Mouse (Mus musculus): Measurements from ENCODE around the gene Trp63. TPM values are rescaled to one million over a fixed set of nuclear protein-coding genes. Genes with fewer than 3 reads are reported as not detected.

The Trp63 gene
- polyA plus RNA-seq, 1 experiment from 2014 or later: 25.2 TPM

DNA sequence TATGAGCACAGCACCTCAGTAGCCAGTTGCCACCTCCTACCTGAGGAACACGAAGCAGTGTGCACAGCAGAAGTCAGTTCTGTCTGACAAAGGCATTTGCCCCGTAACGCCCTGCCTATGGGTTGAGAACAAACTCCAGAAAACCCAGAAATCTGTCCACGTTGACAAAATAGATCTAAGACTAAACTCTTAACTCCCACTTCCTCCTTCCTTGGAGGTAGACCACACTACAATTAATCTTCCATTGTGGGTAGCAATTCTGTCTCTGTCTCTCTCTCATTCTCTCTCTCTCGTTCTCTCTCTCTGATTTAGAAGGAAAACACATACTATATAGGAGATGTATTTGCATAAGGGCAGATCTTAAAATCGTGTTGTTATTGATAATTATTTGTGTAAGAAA, 159.4 kb downstream of the Trp63 start:
- Histone ChIP-seq H3K4me1 (no peaks in the 10 kb centered on the region), H3K36me3 (no peaks in the 10 kb centered on the region), H3K4me3 (no peak overlapping the region), H3K4me2 (replicated peaks) (no peak overlapping the region), H3K9ac (no peak overlapping the region), H3K27me3 (no peaks in the 10 kb centered on the region), H3K9me3 (no peaks in the 10 kb centered on the region), H3K27ac (0 out of 2 replicates have a peak overlapping the region, but pooled peaks have one; percentile 3)
- no peak for ATAC-seq (ENCODE audit: insufficient number of reproducible peaks, insufficient read depth, low FRiP score, low TSS enrichment)
- WGBS: 81% methylated on average over 6 of the region's 6 CpGs

DNA sequence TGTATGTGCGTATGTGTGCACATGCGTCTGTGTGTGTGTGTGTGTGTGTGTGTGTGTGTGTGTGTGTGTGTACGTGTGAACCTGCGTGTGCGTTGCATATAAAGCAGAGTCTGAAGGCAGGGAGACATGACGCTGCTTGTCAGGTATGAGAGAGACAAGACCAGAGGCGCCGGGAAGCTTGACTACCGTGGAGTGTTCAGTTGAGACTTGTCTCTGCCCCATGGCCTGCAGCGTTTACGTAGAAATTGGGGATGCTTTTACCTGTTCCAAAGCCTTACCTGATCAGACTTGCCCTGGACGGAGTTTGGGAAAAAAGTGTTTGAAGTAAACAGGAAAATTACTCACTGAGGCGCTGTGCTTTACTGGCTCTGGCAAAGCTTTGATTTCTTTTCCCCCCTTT, 160.1 kb downstream of the Trp63 start:
- no peak overlapping the region for H3K9ac ChIP-seq
- 80% methylated on average over 13 of the region's 13 CpGs for WGBS
- 0 out of 2 replicates have a peak, but pooled peaks cover under 1% of the 10 kb centered on the region for H3K4me1 ChIP-seq
- no peak overlapping the region for H3K4me2 ChIP-seq (replicated peaks)
- H3K27me3 ChIP-seq: no peaks in the 10 kb centered on the region
- no peaks in the 10 kb centered on the region for H3K9me3 ChIP-seq
- H3K36me3 ChIP-seq: no peaks in the 10 kb centered on the region
- H3K4me3 ChIP-seq: no peak overlapping the region
- no peak overlapping the region for H3K27ac ChIP-seq
- ATAC-seq (ENCODE audit: insufficient number of reproducible peaks, insufficient read depth, low FRiP score, low TSS enrichment): no peak

DNA sequence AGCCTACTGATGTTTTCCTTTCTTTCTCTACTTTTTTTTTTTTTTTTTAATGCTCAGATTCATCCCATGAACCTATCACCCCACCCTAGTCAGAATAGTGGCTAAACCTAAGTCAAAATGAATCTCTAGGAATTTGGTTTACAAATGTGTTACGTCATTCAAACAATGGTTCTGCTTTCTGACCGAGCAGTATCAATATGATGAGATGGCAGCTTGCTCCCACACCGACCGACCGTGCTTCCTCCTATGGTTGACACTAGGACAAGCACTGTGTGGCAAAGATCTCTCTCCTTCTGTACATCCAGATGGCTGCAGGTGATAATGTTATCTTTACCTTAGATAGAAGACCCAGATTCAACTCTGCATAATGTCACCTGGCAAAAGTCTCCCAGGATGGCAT, 163.0 kb downstream of the Trp63 start:
- ATAC-seq (ENCODE audit: insufficient number of reproducible peaks, insufficient read depth, low FRiP score, low TSS enrichment): no peak
- Histone ChIP-seq H3K9me3 (no peaks in the 10 kb centered on the region), H3K27me3 (no peaks in the 10 kb centered on the region), H3K4me1 (peaks cover 4% of the 10 kb centered on the region; the same call in 1 of the 2 replicates), H3K4me2 (replicated peaks) (no peak overlapping the region), H3K36me3 (no peaks in the 10 kb centered on the region), H3K27ac (no peak overlapping the region), H3K9ac (no peak overlapping the region), H3K4me3 (no peak overlapping the region)
- WGBS: 89% methylated on average over 5 of the region's 5 CpGs

DNA sequence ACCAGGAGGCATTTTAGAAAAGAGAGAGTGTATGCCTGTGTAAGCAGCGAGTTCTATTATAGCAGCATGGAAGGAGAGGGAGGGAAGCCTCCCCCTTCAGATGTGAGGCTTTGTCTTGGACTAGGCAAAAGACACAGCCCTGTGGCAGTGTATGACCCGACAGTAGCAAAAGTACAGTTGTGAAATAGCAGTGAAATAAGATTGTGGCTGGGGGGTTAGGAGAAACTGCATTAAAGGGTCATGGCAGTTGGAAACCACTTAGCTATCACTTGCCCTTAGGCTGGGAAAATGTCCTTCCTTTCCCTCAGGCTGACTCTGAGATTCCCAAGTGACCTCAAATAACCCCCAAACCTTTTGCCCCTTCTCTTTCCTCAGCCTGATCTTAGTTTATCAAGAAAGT, 164.9 kb downstream of the Trp63 start:
- Histone ChIP-seq H3K4me3 (no peak overlapping the region), H3K27me3 (no peaks in the 10 kb centered on the region), H3K9me3 (no peaks in the 10 kb centered on the region), H3K4me2 (replicated peaks) (no peak overlapping the region), H3K27ac (no peak overlapping the region), H3K36me3 (no peaks in the 10 kb centered on the region), H3K9ac (no peak overlapping the region), H3K4me1 (peaks cover 4% of the 10 kb centered on the region; the same call in 1 of the 2 replicates)
- WGBS: 41% methylated on average over 2 of the region's 2 CpGs
- no peak for ATAC-seq (ENCODE audit: insufficient number of reproducible peaks, insufficient read depth, low FRiP score, low TSS enrichment)

DNA sequence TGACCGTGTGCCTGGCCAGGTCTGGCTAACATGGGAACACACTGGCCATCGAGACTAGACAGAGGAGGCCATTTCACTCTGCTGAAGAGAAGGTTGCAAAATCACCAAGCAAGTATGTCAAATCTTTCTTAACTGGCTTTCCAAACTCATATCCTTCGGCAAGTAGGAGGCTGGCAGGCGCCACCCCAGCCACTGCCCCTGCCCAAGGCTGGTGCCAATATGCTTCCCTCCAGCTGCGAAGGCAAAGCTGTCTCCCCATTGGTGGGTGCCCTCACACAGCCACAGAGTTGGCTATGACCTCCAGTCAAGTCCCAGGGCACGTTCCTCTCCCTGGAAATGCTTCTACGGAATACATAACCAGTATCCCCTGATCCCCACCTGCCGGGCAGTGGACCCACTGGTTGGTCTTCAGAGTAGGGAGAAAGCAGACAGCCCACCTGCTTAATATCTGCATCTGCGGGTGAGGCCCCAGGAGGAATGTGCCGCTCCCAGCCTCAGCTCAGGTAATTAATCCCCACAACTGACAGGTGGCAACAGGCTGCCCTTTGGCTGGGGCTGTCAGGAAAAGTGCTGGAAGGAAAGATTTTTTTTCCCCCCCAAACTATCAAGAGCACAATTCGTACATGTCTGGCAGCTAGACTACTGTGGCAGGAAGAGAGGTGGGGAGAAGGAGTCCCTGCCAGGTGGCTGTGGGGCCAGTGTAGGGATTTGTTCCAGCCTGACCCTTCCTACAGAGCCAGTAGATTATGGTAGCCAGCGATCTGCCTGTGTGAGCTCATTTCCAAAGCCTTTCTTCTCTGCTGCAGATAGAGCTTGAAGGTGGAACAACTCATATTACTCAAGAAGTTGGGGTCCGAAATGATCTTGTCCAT, 166.3 kb downstream of the Trp63 start:
- peaks cover 4% of the 10 kb centered on the region; the same call in 1 of the 2 replicates for H3K4me1 ChIP-seq
- H3K9ac ChIP-seq: no peak overlapping the region
- H3K27ac ChIP-seq: no peak overlapping the region
- no peaks in the 10 kb centered on the region for H3K27me3 ChIP-seq
- no peak for ATAC-seq (ENCODE audit: insufficient number of reproducible peaks, insufficient read depth, low FRiP score, low TSS enrichment)
- no peaks in the 10 kb centered on the region for H3K9me3 ChIP-seq
- no peak overlapping the region for H3K4me2 ChIP-seq (replicated peaks)
- 65% methylated on average over 13 of the region's 13 CpGs for WGBS
- no peaks in the 10 kb centered on the region for H3K36me3 ChIP-seq
- no peak overlapping the region for H3K4me3 ChIP-seq

DNA sequence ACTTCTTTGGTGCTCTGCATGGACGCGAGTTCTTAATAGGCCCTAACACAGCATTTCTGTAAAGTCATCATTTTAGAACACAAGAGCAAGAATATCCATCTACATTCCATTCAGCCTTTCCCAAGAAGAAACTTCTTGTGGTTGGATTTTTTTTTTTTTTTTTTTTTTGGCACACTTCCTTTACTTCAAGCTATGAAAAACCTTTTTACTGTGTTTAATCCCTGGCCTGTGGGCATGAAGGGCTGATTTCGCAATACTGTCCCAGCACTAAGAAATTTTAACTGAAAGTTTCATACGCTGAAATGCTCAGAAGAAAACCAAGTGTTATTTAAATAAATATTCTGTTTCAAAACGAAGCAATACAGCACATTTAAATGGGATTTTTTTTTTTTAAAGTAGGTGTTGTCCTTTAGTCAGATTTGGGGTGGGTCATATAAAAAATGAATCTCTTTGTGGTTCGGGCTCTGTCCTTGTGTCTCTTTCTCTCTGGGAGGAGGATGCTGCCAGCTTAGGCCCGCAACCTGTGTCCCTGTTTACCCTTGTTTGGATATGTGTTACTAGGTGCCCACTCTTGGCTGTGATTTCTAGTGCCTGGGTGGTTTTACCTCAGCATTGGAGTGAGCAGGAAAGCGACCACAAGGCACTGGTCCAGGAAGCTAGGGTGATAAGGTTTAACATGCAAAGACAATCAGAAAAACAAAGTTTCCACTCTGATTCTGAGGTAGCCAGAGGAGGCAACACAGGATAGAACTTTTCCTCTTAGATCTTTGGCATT, 177.4 kb downstream of the Trp63 start:
- Histone ChIP-seq H3K4me3 (no peak overlapping the region), H3K4me2 (replicated peaks) (no peak overlapping the region), H3K9me3 (no peaks in the 10 kb centered on the region), H3K4me1 (0 out of 2 replicates have a peak, but pooled peaks cover 7% of the 10 kb centered on the region), H3K36me3 (no peaks in the 10 kb centered on the region), H3K9ac (no peak overlapping the region), H3K27me3 (no peaks in the 10 kb centered on the region), H3K27ac (no peak overlapping the region)
- 85% methylated on average over 8 of the region's 8 CpGs for WGBS
- no peak for ATAC-seq (ENCODE audit: insufficient number of reproducible peaks, insufficient read depth, low FRiP score, low TSS enrichment)

DNA sequence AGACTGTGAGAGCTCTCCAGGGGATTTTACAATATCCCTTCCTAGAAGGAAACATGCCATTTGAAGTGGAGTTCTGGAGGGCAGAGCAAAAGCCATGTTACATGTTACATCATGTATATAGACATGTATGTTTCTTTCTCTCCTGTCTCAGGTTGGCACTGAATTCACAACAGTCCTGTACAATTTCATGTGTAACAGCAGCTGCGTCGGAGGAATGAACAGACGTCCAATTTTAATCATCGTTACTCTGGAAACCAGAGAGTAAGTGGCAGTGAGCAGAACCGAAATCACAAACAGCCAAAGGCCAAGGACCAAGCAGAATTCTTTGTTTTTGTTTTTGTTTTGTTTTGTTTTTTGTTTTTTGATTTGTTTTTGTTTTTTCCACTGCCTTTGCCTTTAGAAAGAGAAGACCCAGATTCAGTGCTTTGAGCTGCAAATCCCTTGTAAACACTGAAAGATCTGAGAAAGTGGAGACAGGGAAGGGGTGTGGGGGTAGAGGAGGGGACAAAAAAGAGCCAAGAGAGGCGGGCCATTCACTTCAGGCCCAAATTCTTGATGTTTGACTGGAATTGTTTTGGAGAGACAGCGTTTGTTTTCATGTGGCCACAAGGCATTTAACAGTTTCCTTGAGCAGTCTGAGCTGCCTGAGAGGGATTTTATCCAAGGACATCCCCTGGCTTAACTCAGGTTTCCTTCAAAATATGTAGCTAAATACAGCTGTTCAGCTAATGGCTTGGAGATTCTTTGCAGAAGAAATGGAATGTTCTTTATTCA, 181.7 kb downstream of the Trp63 start:
- Histone ChIP-seq H3K4me2 (replicated peaks) (no peak overlapping the region), H3K4me1 (0 out of 2 replicates have a peak, but pooled peaks cover 8% of the 10 kb centered on the region), H3K9ac (no peak overlapping the region), H3K36me3 (no peaks in the 10 kb centered on the region), H3K27me3 (no peaks in the 10 kb centered on the region), H3K4me3 (no peak overlapping the region), H3K27ac (no peak overlapping the region), H3K9me3 (no peaks in the 10 kb centered on the region)
- WGBS: 42% methylated on average over 7 of the region's 7 CpGs
- 0 out of 2 replicates have a peak, but pooled peaks have one; percentile 41 for ATAC-seq (ENCODE audit: insufficient number of reproducible peaks, insufficient read depth, low FRiP score, low TSS enrichment)

DNA sequence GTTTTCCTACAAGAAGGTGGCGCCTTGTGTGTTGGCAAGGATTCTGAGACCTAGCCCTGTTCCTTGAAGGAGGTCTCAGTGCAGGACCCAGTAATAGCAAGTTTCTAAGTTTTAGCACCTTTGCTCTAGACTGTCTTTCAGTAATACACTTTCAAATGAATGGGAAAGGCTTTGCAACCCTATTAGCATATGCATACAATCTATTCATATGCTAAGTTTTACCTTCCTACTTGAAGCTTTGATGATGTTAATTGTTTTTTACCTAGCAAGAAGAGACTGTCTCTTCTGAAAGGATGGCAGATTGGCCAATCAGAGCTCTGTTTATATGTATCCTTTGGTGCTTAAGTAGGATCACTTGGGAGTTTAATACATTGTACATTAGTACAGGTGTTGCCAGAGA, 187.9 kb downstream of the Trp63 start:
- no peak overlapping the region for H3K4me3 ChIP-seq
- H3K4me2 ChIP-seq (replicated peaks): no peak overlapping the region
- WGBS: 97% methylated on average over 1 of the region's 1 CpGs
- H3K9me3 ChIP-seq: no peaks in the 10 kb centered on the region
- H3K36me3 ChIP-seq: no peaks in the 10 kb centered on the region
- H3K9ac ChIP-seq: no peak overlapping the region
- no peak overlapping the region for H3K27ac ChIP-seq
- no peaks in the 10 kb centered on the region for H3K27me3 ChIP-seq
- no peak for ATAC-seq (ENCODE audit: insufficient number of reproducible peaks, insufficient read depth, low FRiP score, low TSS enrichment)
- H3K4me1 ChIP-seq: no peaks in the 10 kb centered on the region

DNA sequence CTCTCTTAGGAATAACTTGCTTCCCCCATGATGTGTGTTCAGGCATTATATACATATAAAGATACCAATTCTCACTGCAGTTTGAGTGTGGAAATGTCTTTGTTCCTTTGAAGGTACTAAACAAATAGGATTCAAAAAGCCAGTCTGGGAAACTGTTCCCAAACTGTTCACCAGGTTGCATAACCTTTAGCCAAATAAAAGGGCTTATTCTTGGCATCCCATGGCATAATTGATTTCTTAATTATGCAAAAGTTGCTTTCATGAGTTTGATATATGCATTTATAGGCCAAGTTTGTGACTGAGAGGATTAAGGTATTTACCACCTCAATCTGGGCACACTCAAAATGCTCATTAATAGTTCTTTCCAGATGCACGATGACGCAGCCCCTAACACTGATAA, 192.1 kb downstream of the Trp63 start:
- no peak overlapping the region for H3K4me3 ChIP-seq
- no peaks in the 10 kb centered on the region for H3K4me1 ChIP-seq
- H3K4me2 ChIP-seq (replicated peaks): no peak overlapping the region
- WGBS: 80% methylated on average over 2 of the region's 2 CpGs
- no peak for ATAC-seq (ENCODE audit: insufficient number of reproducible peaks, insufficient read depth, low FRiP score, low TSS enrichment)
- no peak overlapping the region for H3K27ac ChIP-seq
- no peaks in the 10 kb centered on the region for H3K27me3 ChIP-seq
- no peaks in the 10 kb centered on the region for H3K9me3 ChIP-seq
- H3K9ac ChIP-seq: no peak overlapping the region
- no peaks in the 10 kb centered on the region for H3K36me3 ChIP-seq

DNA sequence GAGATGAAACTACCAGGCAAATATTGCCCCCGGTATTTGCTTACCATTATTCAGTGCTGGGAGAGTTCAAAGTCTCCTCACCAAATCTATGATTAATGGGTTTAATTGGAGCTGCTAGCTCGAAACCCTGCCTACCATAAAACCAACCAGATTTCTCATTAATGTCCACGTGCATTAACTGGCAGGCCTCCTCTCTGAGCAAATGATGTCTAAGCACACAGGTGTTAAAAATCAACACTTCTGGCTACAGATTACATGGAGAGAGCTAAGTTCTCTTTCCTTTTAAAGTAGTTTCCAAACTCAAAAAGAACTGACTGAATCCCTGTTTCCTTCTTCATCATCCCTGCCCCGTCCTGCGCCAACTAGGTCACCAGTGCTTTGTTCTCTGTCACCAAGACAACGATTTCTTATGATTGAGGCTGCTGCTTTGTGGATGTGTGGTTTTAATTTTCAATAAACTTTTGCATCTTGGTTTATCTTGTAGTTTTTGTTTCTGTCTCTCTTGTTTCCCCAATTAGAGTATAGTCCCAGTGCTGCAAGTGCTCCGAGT, 193.9 kb downstream of the Trp63 start:
- WGBS: 81% methylated on average over 7 of the region's 7 CpGs
- no peak for ATAC-seq (ENCODE audit: insufficient number of reproducible peaks, insufficient read depth, low FRiP score, low TSS enrichment)
- Histone ChIP-seq H3K27ac (no peak overlapping the region), H3K9ac (no peak overlapping the region), H3K27me3 (no peaks in the 10 kb centered on the region), H3K36me3 (no peaks in the 10 kb centered on the region), H3K9me3 (no peaks in the 10 kb centered on the region), H3K4me3 (no peak overlapping the region), H3K4me2 (replicated peaks) (no peak overlapping the region), H3K4me1 (no peaks in the 10 kb centered on the region)

DNA sequence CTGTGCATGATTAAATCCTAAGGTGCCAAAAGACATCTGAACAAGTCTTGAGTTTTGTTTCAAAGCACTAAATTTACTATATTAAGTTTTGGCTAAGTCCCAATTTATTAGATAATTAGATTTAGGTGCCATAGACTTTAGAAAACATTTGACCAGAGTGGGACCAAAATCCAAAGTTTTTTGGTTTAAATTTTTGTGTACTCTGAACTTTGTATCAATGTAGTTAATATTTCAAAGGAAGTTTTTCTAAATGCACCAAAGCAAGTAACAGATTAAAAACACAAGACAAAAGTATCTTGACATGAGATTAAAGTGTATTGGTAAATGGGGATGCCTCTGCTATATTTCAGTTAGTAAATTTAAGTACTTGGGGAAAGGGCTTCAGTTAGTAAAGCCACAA, 194.6 kb downstream of the Trp63 start:
- Histone ChIP-seq H3K4me3 (no peak overlapping the region), H3K4me2 (replicated peaks) (no peak overlapping the region), H3K9me3 (no peaks in the 10 kb centered on the region), H3K27me3 (no peaks in the 10 kb centered on the region), H3K4me1 (no peaks in the 10 kb centered on the region), H3K9ac (no peak overlapping the region), H3K27ac (no peak overlapping the region), H3K36me3 (no peaks in the 10 kb centered on the region)
- no peak for ATAC-seq (ENCODE audit: insufficient number of reproducible peaks, insufficient read depth, low FRiP score, low TSS enrichment)
